Mouse (Mus musculus) liver, embryonic 14.5 days (tissue): ENCODE results near the gene Ssr2.

ENCODE experiments used
- CTCF ChIP-seq: IDR thresholded peaks from 2 replicates; pipeline ENCODE4 v1.5.1; 2016; ENCODE audit warnings: antibody characterized with exemption, low read depth, control low read depth
- EP300 ChIP-seq: IDR thresholded peaks from 2 replicates; pipeline ENCODE4 v1.6.1; 2016; ENCODE audit warnings: antibody characterized with exemption, low read depth

DNA sequence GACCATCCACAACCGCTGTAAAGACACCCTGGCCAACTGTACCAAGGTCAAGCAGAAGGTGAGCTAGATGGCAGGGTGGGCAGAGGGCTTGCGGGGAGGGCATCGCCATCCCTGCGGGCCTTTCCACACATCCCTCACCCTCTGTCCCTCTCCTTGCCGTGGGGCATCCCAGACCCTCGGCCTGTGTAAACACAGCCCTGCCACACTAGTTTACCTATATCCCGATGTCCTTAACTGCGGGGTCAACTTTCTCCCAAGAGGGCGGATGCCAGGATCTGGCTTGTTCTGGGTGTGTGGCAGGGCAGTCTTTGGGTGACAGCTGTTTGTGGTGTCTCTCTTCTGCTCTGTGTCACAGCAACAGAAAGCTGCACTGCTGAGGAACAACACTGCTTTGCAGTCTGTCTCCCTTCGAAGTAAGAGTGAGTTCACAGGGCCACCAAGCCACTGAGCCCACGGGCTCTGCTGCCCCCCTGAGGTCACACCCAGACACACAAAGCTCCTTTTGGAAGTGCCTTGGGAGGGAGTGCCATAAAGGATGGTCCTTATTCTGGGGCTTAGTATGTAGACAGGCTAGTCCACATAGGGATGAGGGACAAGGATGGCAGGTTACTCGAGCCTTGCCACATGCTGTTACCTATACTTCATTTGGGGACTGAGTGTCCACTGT lies 56.4 kb downstream of the Ssr2 start:
- TF ChIP-seq CTCF: peak; percentile 83
- TF ChIP-seq EP300: no peak
